Mouse (Mus musculus) effector memory CD4-positive, alpha-beta T cell, adult 5 months (primary cell): Measurements from ENCODE around the gene Prl7b1. TPM values are rescaled to one million over a fixed set of nuclear protein-coding genes. Genes with fewer than 3 reads are reported as not detected.

ENCODE experiments used
- polyA plus RNA-seq: library from polyadenylated mRNA; unstranded; fragments of 100-300 nt; shearing (Covaris generic); gene quantifications from one replicate; pipeline ENCODE4 v1.2.1, GENCODE M21; 2017

The Prl7b1 gene
- not detected for polyA plus RNA-seq

DNA sequence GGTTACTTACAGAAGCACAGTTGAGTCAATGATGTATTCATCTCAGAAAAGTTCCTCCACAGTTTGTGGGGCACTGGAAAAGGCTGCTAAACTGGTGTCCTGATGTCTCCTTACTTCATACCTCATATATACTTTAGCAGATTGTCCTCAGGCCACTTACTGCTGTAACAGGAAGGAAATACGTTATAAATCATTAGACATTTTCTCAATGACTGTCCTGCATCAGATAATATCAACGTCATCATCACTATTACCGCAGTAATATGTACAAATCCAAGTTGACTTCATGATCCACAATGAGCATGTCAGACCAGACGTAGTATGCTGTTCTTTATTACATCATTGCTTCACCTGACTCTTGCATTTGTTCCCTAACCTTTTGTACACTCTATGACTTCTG, at the start of gene Prl7b1:
TSS of gene Prl7b1 (minus strand) at position 101 of the 400 bp plus-strand sequence.

GRCm38 (mm10) chr13:27642393-27642792, 32.0 kb upstream of the Prl7b1 start, which contains the start of gene Prl7a1:
Gene Prl7a1 (minus strand): TSS chr13:27642493.

DNA sequence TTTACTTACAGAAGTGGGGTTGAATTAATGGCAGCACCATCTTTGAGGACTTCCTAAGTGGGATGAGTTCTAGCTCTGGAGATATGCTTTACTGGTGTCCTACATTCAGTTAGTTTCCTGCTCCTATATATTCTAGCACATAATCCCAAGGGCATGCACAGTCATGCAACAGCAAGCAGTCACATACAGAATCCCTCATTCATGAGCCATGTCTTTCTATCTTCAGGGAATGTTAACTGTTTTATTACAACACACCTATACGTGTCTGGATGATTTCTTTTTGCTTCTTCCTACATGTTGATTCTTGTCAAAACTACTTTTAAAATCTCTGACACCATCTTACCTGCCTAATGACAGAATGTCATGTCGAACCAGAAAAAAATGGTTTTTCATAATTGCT, 28.3 kb downstream of the Prl7b1 start, which contains the start of gene Prl8a1:
TSS of gene Prl8a1 (minus strand) at position 101 of the 400 bp plus-strand sequence.

GRCm38 (mm10) chr13:27564506-27564905, 45.9 kb downstream of the Prl7b1 start, which contains the start of gene Prl8a9:
Gene Prl8a9 (minus strand): TSS chr13:27564606.

Other genes with a start within 250 kb of the Prl7b1 start
- not detected for gene Prl2b1, start 219.7 kb downstream of the Prl7b1 start, polyA plus RNA-seq
- not detected for gene Prl8a6, start 171.9 kb downstream of the Prl7b1 start, polyA plus RNA-seq
- not detected for gene Prl8a8, start 97.4 kb downstream of the Prl7b1 start, polyA plus RNA-seq
- not detected for gene Prl8a9, start 46.0 kb downstream of the Prl7b1 start, polyA plus RNA-seq
- gene Prl8a1, start 28.4 kb downstream of the Prl7b1 start, polyA plus RNA-seq, result 0.22 TPM
- gene Prl7a1, start 31.9 kb upstream of the Prl7b1 start, polyA plus RNA-seq, result not detected
- gene Prl7a2, start 57.5 kb upstream of the Prl7b1 start, polyA plus RNA-seq, result not detected
- not detected for gene Prl7d1, start 106.2 kb upstream of the Prl7b1 start, polyA plus RNA-seq
- gene Prl7c1, start 170.2 kb upstream of the Prl7b1 start, polyA plus RNA-seq, result not detected
- gene Prl2a1, start 191.1 kb upstream of the Prl7b1 start, polyA plus RNA-seq, result not detected
- gene Prl2c1, start 238.8 kb upstream of the Prl7b1 start, polyA plus RNA-seq, result not detected